Mouse (Mus musculus): ENCODE measurements at regions not wholly inside any gene's neighbourhood (a gene's known extent, or its start where the extent isn't known, plus 50 kb on each side); places are given as distances from the start of the nearest gene placed in this dataset.
A peak's percentile ranks its signal among the peaks of the same experiment; 100 is the strongest.

DNA sequence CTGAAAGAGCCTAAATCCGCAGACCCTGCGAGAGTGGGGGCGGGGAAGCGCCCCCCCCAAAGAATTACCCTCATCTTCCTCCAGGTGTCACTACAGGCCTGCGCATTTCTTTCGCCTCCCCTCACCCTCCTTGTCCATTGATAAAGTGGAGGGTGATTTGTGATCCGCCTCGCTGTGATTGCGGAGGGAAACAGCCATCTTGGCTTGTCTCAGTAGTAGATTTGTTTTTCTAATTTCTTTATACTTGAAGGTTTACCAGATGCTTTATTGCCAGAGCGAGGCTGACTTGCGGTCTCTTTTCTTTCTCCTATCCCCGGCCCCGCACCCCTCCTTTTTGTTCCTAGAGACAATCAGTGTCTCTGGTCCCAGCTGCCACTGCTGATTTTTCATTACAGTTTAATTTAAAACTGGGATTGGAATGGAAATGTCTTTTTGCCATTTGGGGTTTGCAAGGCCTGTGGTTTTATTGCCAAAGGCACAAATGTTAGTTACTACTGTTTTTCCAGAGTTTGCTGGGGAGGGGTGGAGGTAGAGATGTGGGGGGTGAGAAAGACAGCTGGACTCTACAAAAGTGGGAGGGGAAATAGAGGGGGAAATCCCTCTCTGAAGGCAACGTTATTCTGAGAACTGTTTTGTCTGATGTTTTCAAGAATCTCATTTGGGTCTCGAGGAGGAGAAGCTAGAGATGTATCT lies 161.7 kb downstream of the Icos start:
- H3K9me3 ChIP-seq, result no peaks in the 10 kb centered on the region
- no peaks in the 10 kb centered on the region for H3K36me3 ChIP-seq (replicated peaks)
- H3K27ac ChIP-seq (replicated peaks), result peak overlapping the region; percentile 81
- DNase-seq (ENCODE audit: low spot score), result peak; percentile 80
- H3K4me1 ChIP-seq, result peaks cover 66% of the 10 kb centered on the region
- WGBS, result 8% methylated on average over 15 of the region's 15 CpGs
- peaks cover 10% of the 10 kb centered on the region; the same call in 1 of the 2 replicates for H3K27me3 ChIP-seq (replicated peaks; ENCODE audit: low read depth, poor library complexity, severe bottlenecking)
- peak overlapping the region; percentile 43 for H3K4me3 ChIP-seq

DNA sequence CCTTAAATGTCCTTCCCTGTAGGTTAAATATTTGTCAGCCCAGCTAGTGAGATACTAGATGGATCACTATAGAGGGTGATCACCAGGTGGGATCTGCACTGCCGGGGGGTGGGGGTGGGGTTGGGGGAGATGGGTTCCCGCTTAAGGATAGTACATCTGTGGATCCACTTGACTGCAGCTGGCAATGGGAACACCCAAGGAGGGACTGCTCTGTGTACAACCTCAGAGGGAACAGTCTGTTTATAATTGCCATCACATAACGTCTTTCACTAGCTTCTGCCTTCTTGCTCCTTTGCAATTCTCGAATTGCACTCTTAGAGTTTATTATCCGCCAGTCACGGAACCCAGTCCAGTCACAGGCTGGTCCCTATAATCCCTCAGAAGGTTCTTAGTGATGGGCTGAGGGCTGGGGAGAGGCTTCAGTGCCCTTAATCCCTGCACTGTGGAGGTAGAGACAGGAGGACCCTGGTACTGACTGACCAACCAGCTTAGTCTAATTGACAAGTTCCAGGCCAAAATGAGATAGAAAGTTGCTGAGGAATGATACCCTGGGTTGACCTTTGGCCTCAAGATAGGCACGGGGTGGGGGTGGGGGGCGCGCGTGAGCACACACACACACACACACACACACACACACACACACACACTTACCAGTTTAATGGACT lies 162.4 kb downstream of the Icos start:
- DNase-seq (ENCODE audit: low spot score), result no peak
- peaks cover 10% of the 10 kb centered on the region; the same call in 1 of the 2 replicates for H3K27me3 ChIP-seq (replicated peaks; ENCODE audit: low read depth, poor library complexity, severe bottlenecking)
- H3K4me3 ChIP-seq, result no peak overlapping the region; the same call in 1 of the 2 replicates
- H3K9me3 ChIP-seq, result no peaks in the 10 kb centered on the region
- H3K27ac ChIP-seq (replicated peaks), result peak overlapping the region; percentile 81
- peaks cover 71% of the 10 kb centered on the region for H3K4me1 ChIP-seq
- 25% methylated on average over 10 of the region's 10 CpGs for WGBS
- no peaks in the 10 kb centered on the region for H3K36me3 ChIP-seq (replicated peaks)

DNA sequence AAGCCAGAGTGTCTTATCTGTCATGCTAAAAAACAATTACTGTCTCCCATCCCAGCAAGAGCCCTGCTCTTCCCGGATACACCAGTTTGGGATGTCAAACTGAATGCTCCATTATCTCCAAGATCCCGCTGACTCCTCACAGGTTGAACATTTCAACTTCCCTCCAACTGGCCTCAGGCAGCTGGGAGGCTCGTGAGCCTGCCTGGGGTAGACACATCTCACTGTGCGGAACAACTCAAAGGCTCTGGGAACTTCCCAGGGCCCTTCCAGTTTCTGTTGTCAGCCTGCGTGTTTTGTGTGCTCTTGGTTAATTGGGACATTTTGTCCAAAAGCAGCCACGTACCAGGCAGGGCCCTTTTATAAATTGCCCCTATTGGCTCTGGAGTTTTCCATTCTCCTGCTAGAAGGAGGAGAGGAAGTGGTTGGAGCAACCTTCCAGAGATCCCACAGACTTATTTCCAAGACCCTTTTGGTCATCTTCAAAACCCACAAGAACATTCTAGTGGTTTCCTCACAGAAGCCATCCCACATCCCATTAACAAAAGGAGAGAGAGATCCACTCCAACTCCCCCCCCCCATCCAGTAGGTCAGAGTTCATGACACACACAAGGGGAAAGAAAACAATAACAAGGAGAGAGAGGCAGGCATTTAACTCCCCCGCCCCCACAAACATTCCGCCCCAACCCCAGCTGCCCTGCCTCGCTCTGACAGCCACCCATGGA lies 163.3 kb downstream of the Icos start:
- DNase-seq (ENCODE audit: low spot score), result peak; percentile 48
- WGBS, result 9% methylated on average over 9 of the region's 9 CpGs
- Histone ChIP-seq H3K4me1 (peaks cover 80% of the 10 kb centered on the region), H3K4me3 (0 out of 2 replicates have a peak overlapping the region, but pooled peaks have one; percentile 8), H3K27me3 (replicated peaks; ENCODE audit: low read depth, poor library complexity, severe bottlenecking) (peaks cover 10% of the 10 kb centered on the region; the same call in 1 of the 2 replicates), H3K36me3 (replicated peaks) (no peaks in the 10 kb centered on the region), H3K9me3 (no peaks in the 10 kb centered on the region), H3K27ac (replicated peaks) (peak overlapping the region; percentile 81)

DNA sequence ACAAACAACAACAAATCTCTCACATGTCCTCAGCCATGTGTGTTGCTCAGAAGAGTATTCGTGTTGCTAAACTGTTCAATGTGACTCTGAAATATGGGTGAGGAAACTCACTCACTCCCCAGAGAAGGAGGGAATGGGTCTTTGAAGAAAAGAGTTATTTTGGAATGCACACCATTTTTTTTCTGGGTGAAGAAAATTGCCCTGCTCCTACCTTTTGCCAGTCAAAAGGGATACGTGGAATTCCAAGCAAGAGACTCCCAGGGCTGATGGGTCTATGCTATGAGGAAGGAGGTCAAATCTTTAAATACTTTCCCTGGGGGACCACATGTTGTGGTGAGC lies 163.8 kb downstream of the Icos start:
- H3K27ac ChIP-seq (replicated peaks), result peak overlapping the region; percentile 81
- no peak for DNase-seq (ENCODE audit: low spot score)

DNA sequence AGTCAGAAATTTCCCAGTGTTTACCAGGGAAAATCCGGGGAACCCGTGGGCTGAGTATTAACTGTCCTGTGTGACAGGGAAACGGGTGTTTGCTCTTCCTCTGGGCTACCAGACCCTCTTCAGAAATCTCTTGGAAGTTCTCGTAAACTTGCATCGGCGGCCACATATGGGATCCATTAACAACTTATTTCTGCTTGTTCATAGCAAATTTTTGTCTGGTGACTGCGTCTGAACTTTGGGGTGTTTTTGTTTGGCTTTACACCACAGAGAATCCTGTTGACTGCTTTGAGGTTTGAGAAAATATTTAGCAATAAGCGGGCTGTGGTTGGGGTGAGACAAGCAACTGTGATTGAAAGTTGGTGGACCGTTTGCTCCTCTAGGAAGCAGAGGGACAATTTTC lies 164.2 kb downstream of the Icos start:
- Histone ChIP-seq H3K4me3 (0 out of 2 replicates have a peak overlapping the region, but pooled peaks have one; percentile 8), H3K4me1 (peaks cover 90% of the 10 kb centered on the region), H3K36me3 (replicated peaks) (no peaks in the 10 kb centered on the region), H3K27me3 (replicated peaks; ENCODE audit: low read depth, poor library complexity, severe bottlenecking) (peaks cover 10% of the 10 kb centered on the region; the same call in 1 of the 2 replicates), H3K27ac (replicated peaks) (peak overlapping the region; percentile 81), H3K9me3 (no peaks in the 10 kb centered on the region)
- peak; percentile 63 for DNase-seq (ENCODE audit: low spot score)
- WGBS, result 18% methylated on average over 9 of the region's 9 CpGs

More for the DNA sequence above, 163.8 kb downstream of the Icos start:
- Histone ChIP-seq H3K9me3 (no peaks in the 10 kb centered on the region), H3K27me3 (replicated peaks; ENCODE audit: low read depth, poor library complexity, severe bottlenecking) (peaks cover 10% of the 10 kb centered on the region; the same call in 1 of the 2 replicates), H3K36me3 (replicated peaks) (no peaks in the 10 kb centered on the region), H3K4me3 (0 out of 2 replicates have a peak overlapping the region, but pooled peaks have one; percentile 8), H3K4me1 (peaks cover 86% of the 10 kb centered on the region)
- 8% methylated on average over 2 of the region's 2 CpGs for WGBS

DNA sequence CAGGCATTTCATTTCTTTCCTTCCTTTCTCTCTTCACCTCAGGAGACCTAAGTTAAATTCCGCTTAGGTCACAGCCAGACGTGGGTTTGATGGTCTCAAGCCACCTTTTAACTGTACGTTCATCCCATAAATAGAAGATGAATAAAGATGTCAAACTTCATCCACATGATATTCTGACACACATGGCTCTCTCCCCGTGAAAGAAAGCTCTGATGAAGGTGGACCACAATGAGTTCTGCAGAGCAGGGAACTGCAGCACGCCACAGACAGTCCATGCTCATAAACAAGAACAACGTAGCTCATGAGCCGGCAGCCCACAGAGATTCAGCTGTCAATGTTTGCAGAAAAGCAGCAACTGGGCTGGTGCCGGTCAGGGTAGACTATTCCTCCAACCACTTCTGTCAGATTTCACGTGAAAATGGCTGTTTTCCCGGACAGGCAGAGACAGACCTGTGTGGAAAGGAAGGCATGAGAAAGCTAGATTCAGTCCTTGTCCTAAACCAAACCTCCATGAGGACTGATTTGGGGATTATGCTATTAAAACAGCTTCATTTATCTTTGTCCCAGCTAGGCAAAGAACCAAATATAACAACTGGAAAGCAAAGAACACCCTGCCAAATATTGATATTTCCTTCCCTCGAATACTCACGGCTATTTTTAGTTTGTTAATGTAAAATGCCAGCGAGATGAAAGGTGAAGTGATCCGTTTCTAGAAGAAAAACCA lies 165.5 kb downstream of the Icos start:
- peaks cover 10% of the 10 kb centered on the region; the same call in 1 of the 2 replicates for H3K27me3 ChIP-seq (replicated peaks; ENCODE audit: low read depth, poor library complexity, severe bottlenecking)
- no peaks in the 10 kb centered on the region for H3K9me3 ChIP-seq
- no peak overlapping the region for H3K4me3 ChIP-seq
- DNase-seq (ENCODE audit: low spot score), result no peak
- WGBS, result 37% methylated on average over 14 of the region's 14 CpGs
- H3K36me3 ChIP-seq (replicated peaks), result no peaks in the 10 kb centered on the region
- peak overlapping the region; percentile 81 for H3K27ac ChIP-seq (replicated peaks)
- H3K4me1 ChIP-seq, result peaks cover 85% of the 10 kb centered on the region

DNA sequence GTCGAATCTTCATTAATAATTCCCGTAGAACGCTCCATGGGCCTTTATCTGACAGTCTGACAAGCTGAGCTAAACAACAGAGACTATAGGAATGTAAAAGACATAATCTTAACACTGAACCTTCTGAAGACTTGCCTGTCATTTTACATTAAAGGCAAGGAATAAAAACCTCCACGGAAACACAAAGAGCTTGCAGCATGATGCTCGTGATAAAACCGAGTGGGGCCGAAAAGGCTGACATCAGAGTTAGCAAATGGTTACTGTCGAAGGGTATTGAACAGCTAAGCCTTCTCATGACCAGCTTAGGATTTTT lies 166.0 kb downstream of the Icos start:
- peaks cover 10% of the 10 kb centered on the region; the same call in 1 of the 2 replicates for H3K27me3 ChIP-seq (replicated peaks; ENCODE audit: low read depth, poor library complexity, severe bottlenecking)
- no peak for DNase-seq (ENCODE audit: low spot score)
- no peaks in the 10 kb centered on the region for H3K9me3 ChIP-seq
- peaks cover 80% of the 10 kb centered on the region for H3K4me1 ChIP-seq
- no peaks in the 10 kb centered on the region for H3K36me3 ChIP-seq (replicated peaks)
- no peak overlapping the region for H3K27ac ChIP-seq (replicated peaks)
- H3K4me3 ChIP-seq, result no peak overlapping the region
- 74% methylated on average over 8 of the region's 8 CpGs for WGBS

DNA sequence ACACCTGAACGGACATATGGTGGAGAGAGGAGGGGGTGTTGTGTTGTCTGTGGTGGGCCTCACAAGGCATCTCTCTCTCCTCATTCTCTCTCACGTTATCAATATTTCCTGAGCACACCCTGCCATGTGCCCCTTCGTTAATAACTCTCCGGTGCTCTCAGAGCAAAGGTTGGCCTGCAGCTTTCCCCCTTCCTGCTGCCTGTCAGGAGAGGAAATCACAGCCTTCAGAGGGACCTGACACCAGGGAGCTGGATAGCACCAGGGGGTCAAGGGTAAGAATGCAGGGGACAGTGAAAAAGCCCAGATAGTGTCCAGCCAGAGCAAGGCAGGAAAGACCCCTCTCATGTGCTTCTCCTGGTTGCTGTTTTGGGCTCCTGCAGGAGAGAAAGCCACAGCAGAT lies 167.3 kb downstream of the Icos start:
- H3K36me3 ChIP-seq (replicated peaks), result no peaks in the 10 kb centered on the region
- H3K4me1 ChIP-seq, result peaks cover 67% of the 10 kb centered on the region
- H3K4me3 ChIP-seq, result no peak overlapping the region
- peaks cover 10% of the 10 kb centered on the region; the same call in 1 of the 2 replicates for H3K27me3 ChIP-seq (replicated peaks; ENCODE audit: low read depth, poor library complexity, severe bottlenecking)
- 26% methylated on average over 4 of the region's 4 CpGs for WGBS
- DNase-seq (ENCODE audit: low spot score), result no peak
- peak overlapping the region; percentile 75 for H3K27ac ChIP-seq (replicated peaks)
- H3K9me3 ChIP-seq, result no peaks in the 10 kb centered on the region

DNA sequence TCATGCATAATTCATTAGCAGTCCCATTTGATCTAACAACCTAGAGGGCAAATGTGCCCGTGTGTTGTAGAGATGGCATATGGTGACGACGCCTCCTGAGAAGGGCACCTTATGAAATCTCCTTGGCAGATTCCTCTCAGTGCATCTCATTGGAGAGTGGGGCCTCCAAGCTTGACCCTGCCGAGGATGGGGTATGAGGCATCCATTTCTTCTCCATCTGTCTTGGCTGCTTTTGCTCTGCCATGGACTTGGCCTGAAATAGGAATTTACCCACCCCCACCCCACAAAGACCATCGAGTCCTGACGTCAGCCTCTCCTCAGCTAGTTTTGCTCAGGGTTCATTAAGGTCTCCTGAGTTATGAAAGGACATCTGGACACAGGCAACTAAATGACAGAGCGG lies 167.8 kb downstream of the Icos start:
- Histone ChIP-seq H3K4me3 (no peak overlapping the region), H3K27me3 (replicated peaks; ENCODE audit: low read depth, poor library complexity, severe bottlenecking) (peaks cover 10% of the 10 kb centered on the region; the same call in 1 of the 2 replicates), H3K27ac (replicated peaks) (peak overlapping the region; percentile 75; the same call in 1 of the 2 replicates), H3K36me3 (replicated peaks) (no peaks in the 10 kb centered on the region), H3K4me1 (peaks cover 62% of the 10 kb centered on the region), H3K9me3 (no peaks in the 10 kb centered on the region)
- 44% methylated on average over 7 of the region's 7 CpGs for WGBS
- DNase-seq (ENCODE audit: low spot score), result no peak

DNA sequence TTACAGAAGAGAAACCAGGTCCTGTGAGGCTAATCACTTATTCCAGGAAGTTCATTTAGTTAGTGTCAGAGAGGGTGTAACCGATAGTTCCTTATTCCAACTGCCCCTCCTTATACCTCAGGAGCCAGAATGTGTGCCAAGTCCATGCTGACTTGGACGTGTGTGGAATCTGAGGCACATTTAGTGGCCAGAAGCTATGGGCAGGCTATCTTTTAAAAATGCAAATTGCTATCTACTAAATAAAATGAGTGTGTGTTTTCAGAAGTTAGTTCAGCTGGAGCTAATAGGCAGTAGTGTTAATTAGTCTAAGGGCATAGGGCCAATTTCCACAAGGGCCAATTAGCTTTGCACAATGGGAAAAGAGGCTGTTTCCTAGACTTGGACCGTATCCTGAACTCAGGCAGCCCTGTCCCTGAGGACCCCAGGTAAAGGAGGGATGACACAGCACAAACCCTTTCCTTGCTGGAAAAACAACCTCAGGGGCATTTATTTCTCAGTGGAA lies 168.5 kb downstream of the Icos start:
- H3K27ac ChIP-seq (replicated peaks), result no peak overlapping the region
- no peaks in the 10 kb centered on the region for H3K9me3 ChIP-seq
- no peak overlapping the region for H3K4me3 ChIP-seq
- 29% methylated on average over 3 of the region's 3 CpGs for WGBS
- peaks cover 10% of the 10 kb centered on the region; the same call in 1 of the 2 replicates for H3K27me3 ChIP-seq (replicated peaks; ENCODE audit: low read depth, poor library complexity, severe bottlenecking)
- peaks cover 62% of the 10 kb centered on the region for H3K4me1 ChIP-seq
- H3K36me3 ChIP-seq (replicated peaks), result no peaks in the 10 kb centered on the region
- no peak for DNase-seq (ENCODE audit: low spot score)

DNA sequence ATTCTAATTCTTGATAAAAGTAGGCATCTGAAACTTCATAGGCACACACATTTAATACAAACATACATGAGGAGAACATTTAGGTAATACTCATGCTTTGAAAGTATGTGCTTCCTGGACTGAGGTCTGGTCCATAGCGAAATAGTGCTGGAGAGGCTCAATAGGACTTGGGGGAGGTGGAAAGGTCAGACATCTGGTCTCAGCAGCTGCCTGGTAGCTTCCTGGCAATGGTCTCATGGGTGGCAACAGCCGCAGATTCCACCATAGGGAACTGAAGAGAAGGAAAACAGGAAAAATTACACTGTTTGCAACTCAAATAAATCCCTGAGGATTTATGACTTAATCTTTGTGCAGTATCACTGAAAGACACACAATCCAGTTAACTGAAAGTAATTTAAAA lies 174.0 kb downstream of the Icos start:
- Histone ChIP-seq H3K4me3 (no peak overlapping the region), H3K27me3 (replicated peaks; ENCODE audit: low read depth, poor library complexity, severe bottlenecking) (no peaks in the 10 kb centered on the region; the same call in 1 of the 2 replicates), H3K9me3 (no peaks in the 10 kb centered on the region), H3K4me1 (peaks cover 23% of the 10 kb centered on the region), H3K27ac (replicated peaks) (no peak overlapping the region), H3K36me3 (replicated peaks) (no peaks in the 10 kb centered on the region)
- WGBS, result 41% methylated on average over 2 of the region's 2 CpGs
- peak; percentile 45 for DNase-seq (ENCODE audit: low spot score)

DNA sequence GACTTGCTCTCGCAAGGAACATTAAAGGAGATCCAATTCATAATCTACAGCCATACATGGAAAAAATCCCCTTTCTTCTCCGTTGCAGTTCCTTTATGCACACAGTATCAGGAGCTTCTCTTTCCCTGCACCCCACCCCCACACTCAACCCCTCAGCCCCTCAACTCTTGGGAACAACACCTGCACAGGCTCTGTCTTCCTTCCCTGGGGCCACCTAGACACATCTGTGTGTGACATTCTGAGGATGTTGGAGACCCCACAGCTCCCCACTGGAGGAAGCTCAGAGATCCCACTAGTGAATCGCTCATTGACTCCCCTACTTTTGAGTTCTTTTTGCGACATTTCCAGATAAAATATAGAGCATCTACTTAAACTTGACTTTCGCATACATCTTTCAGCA lies 174.4 kb downstream of the Icos start:
- H3K27ac ChIP-seq (replicated peaks), result peak overlapping the region; percentile 54; the same call in 1 of the 2 replicates
- H3K27me3 ChIP-seq (replicated peaks; ENCODE audit: low read depth, poor library complexity, severe bottlenecking), result no peaks in the 10 kb centered on the region; the same call in 1 of the 2 replicates
- 73% methylated on average over 5 of the region's 5 CpGs for WGBS
- no peaks in the 10 kb centered on the region for H3K9me3 ChIP-seq
- DNase-seq (ENCODE audit: low spot score), result no peak
- no peak overlapping the region for H3K4me3 ChIP-seq
- H3K4me1 ChIP-seq, result peaks cover 19% of the 10 kb centered on the region
- no peaks in the 10 kb centered on the region for H3K36me3 ChIP-seq (replicated peaks)

All from embryonic facial prominence, embryonic 10.5 days (tissue).